Mouse (Mus musculus) liver, embryonic 14.5 days (tissue): ENCODE measurements around the gene Ms4a4c. TPM values are rescaled to one million over a fixed set of nuclear protein-coding genes. Genes with fewer than 3 reads are reported as not detected.
"Not testable (repeated sequence)": the region's sequence is repeated elsewhere in the genome, so short reads cannot be mapped to it uniquely, and the experiment has no call there.

ENCODE experiments used
- ATAC-seq: fragments of 200-750 bp; cut with Nextera tagmentation; 2 replicates; pipeline ENCODE4 v1.8.0; 2017; ENCODE audit warnings: moderate number of reproducible peaks, mild to moderate bottlenecking, moderate library complexity; ENCODE audit not compliant: insufficient read depth
- DNase-seq, 3 experiments: peaks; one replicate each; pipeline ENCODE4 v3.0.0-alpha.2; 2012 to 2013; ENCODE audit warnings: low read depth in 3 of 3, low spot score in 3 of 3
- H3K27ac ChIP-seq: fragments of 300-500 bp; sonication (generic); 2 replicates; pipeline ENCODE4 v1.5.1; 2014; ENCODE audit warnings: moderate library complexity, mild to moderate bottlenecking, control low read depth, inconsistent platforms
- H3K27me3 ChIP-seq: fragments of 300-500 bp; sonication (generic); 2 replicates; pipeline ENCODE4 v1.6.1; 2014; ENCODE audit warnings: mild to moderate bottlenecking, low read length, moderate library complexity; ENCODE audit not compliant: control insufficient read depth, insufficient read depth
- H3K36me3 ChIP-seq: fragments of 300-500 bp; sonication (generic); replicated peaks from 2 replicates; pipeline ENCODE4 v1.6.1; 2014; ENCODE audit warnings: low read depth; ENCODE audit not compliant: control insufficient read depth, insufficient read depth
- H3K4me1 ChIP-seq, 2 experiments: fragments of 200-500 bp in 1 of 2; fragments of 300-500 bp in 1 of 2; sonication (generic) in 1 of 2; replicated peaks; 2 replicates each; pipeline ENCODE4 v1.6.1; 2012 to 2014; ENCODE audit warnings: antibody characterized with exemption in 1 of 2, inconsistent platforms in 1 of 2, low read length in 1 of 2; ENCODE audit not compliant: control insufficient read depth in 2 of 2, insufficient read depth in 2 of 2
- H3K4me2 ChIP-seq: fragments of 300-500 bp; sonication (generic); 2 replicates; pipeline ENCODE4 v1.6.1; 2014; ENCODE audit warnings: low read depth, mild to moderate bottlenecking, control low read depth, moderate library complexity
- H3K4me3 ChIP-seq, 2 experiments: fragments of 200-500 bp in 1 of 2; fragments of 300-500 bp in 1 of 2; sonication (generic) in 1 of 2; 2 replicates each; pipeline ENCODE4 v1.5.1; 2012 to 2014; ENCODE audit warnings: low read depth in 2 of 2, low read length in 2 of 2, mild to moderate bottlenecking in 2 of 2, control low read depth in 1 of 2, inconsistent platforms in 1 of 2, moderate library complexity in 1 of 2; ENCODE audit not compliant: insufficient read depth in 1 of 2
- H3K9ac ChIP-seq: fragments of 300-500 bp; sonication (generic); replicated peaks from 2 replicates; pipeline ENCODE4 v1.6.1; 2014; ENCODE audit warnings: mild to moderate bottlenecking, control low read depth, moderate library complexity
- H3K9me3 ChIP-seq: fragments of 300-500 bp; sonication (generic); 2 replicates; pipeline ENCODE4 v1.6.1; 2016; ENCODE audit warnings: low read length, mixed read lengths; ENCODE audit not compliant: control insufficient read depth
- CTCF ChIP-seq: IDR thresholded peaks from 2 replicates; pipeline ENCODE4 v1.5.1; 2016; ENCODE audit warnings: antibody characterized with exemption, low read depth, control low read depth
- EP300 ChIP-seq: IDR thresholded peaks from 2 replicates; pipeline ENCODE4 v1.6.1; 2016; ENCODE audit warnings: antibody characterized with exemption, low read depth
- WGBS: fragments of 180-500 bp; shearing (Covaris S2); extraction: QIAGEN DNeasy Blood & Tissue Kit; methylation state at CpG from one replicate; pipeline ENCODE4 v1.1.7; 2014; ENCODE audit not compliant: insufficient replicate concordance; 5-methylcytosine and 5-hydroxymethylcytosine counted together
- polyA plus RNA-seq, 2 experiments: library from polyadenylated mRNA; depleted of rRNA in 1 of 2; stranded (reverse) in 1 of 2; unstranded in 1 of 2; fragments of >200 nt; fragmentation: Nextera tagmentation in 1 of 2; extraction: Ambion mirVana in 1 of 2; gene quantifications; 2 replicates each; pipeline versions ENCODE4 v1.2.1 to v1.2.3; 2012 to 2014

Gene Ms4a4c
- polyA plus RNA-seq, 2 experiments: 0.36 to 1.5 TPM

DNA sequence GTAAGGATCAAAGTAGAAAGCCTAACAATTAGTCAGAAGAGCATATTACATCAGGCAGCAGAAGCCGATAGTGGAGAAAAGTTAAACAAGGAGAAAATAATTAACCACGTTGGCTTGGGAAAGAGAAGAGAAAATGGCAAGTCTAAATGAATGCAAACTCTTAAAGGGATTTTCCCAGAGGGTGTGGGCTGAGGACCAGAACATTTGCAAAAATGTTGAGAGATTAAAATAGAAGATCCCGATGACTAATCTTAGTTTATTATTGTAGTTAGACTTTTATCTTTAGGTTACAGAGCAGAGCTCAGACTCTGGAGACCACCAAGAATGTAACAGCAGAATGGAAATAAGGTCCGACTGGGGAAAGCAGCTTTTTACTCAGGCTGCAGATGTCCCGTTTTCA lies 61.9 kb downstream of the Ms4a4c start:
- H3K4me1 ChIP-seq: peaks cover 0 to 4% of the 10 kb centered on the region in 2 experiments; a peak in 2 of 4 replicates
- ATAC-seq (no peak), DNase-seq (no peak)
- H3K27me3 ChIP-seq: no peaks in the 10 kb centered on the region
- H3K4me3 ChIP-seq: no peak overlapping the region
- no peaks in the 10 kb centered on the region for H3K9me3 ChIP-seq
- H3K36me3 ChIP-seq: no peaks in the 10 kb centered on the region
- no peak overlapping the region for H3K27ac ChIP-seq
- H3K4me2 ChIP-seq: no peak overlapping the region
- no peak for TF ChIP-seq CTCF
- no peak for TF ChIP-seq EP300
- no peak overlapping the region for H3K9ac ChIP-seq
- 53% methylated on average over 5 of the region's 5 CpGs for WGBS

- WGBS: 22% methylated on average over 1 of the region's 1 CpGs
- not testable (repeated sequence) for H3K4me1 ChIP-seq, H3K4me2 ChIP-seq, H3K9ac ChIP-seq, DNase-seq, H3K9me3 ChIP-seq, H3K27me3 ChIP-seq, H3K36me3 ChIP-seq, H3K27ac ChIP-seq, H3K4me3 ChIP-seq, ATAC-seq
Observed at GRCm38 (mm10) chr19:11468361-11468760, 63.8 kb downstream of the Ms4a4c start.

DNA sequence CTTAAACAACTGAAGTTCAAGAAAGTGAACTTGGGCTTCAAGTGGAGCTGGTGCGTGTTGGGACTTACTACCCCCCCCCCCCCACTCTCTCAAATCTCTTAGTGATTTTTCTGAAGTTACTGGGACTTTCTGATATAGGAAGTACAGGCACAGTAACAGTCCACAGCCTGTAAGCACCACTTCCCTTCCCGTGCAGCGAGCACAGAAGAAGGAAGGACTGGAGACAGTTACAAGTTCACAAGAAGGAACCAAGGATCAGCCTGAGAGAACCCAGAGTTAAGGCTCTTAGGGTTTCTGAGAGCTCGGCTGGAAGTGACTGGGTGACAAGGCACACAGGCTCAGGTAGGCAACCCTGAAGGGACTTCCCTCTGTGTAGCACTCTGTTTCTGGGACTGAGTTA lies 64.6 kb downstream of the Ms4a4c start, which contains the start of gene Ms4a6c:
TSS of gene Ms4a6c (plus strand) at position 152 of the 400 bp plus-strand sequence.
- H3K36me3 ChIP-seq, H3K9ac ChIP-seq, ATAC-seq, H3K4me3 ChIP-seq, H3K27ac ChIP-seq, H3K4me1 ChIP-seq, H3K9me3 ChIP-seq, H3K4me2 ChIP-seq, H3K27me3 ChIP-seq, DNase-seq: not testable (repeated sequence)
- 19% methylated on average over 4 of the region's 4 CpGs for WGBS

Other genes with a start within 250 kb of the Ms4a4c start
- gene 1700025F22Rik, start 239.4 kb upstream of the Ms4a4c start, polyA plus RNA-seq (2012; rRNA removed): not detected in 2 replicates
- not detected in 2 replicates for gene 1700025F22Rik, start 239.4 kb upstream of the Ms4a4c start, polyA plus RNA-seq (2014; fragmentation: Nextera tagmentation; extraction: Ambion mirVana)
- gene Ms4a13, start 208.0 kb upstream of the Ms4a4c start, polyA plus RNA-seq (2012; rRNA removed): not detected in 2 replicates
- not detected in 2 replicates for gene Ms4a13, start 208.0 kb upstream of the Ms4a4c start, polyA plus RNA-seq (2014; fragmentation: Nextera tagmentation; extraction: Ambion mirVana)
- not detected in 2 replicates for gene Ms4a12, start 172.3 kb upstream of the Ms4a4c start, polyA plus RNA-seq (2012; rRNA removed)
- not detected in 2 replicates for gene Ms4a12, start 172.3 kb upstream of the Ms4a4c start, polyA plus RNA-seq (2014; fragmentation: Nextera tagmentation; extraction: Ambion mirVana)
- not detected in 2 replicates for gene Ms4a1, start 138.5 kb upstream of the Ms4a4c start, polyA plus RNA-seq (2012; rRNA removed)
- gene Ms4a1, start 138.5 kb upstream of the Ms4a4c start, polyA plus RNA-seq (2014; fragmentation: Nextera tagmentation; extraction: Ambion mirVana): not detected in 2 replicates
- not detected in 2 replicates for gene Ms4a5, start 120.9 kb upstream of the Ms4a4c start, polyA plus RNA-seq (2012; rRNA removed)
- gene Ms4a5, start 120.9 kb upstream of the Ms4a4c start, polyA plus RNA-seq (2014; fragmentation: Nextera tagmentation; extraction: Ambion mirVana): not detected in 2 replicates
- gene Ms4a14, start 90.3 kb upstream of the Ms4a4c start, polyA plus RNA-seq (2012; rRNA removed): 0.02 TPM in 2 replicates
- gene Ms4a14, start 90.3 kb upstream of the Ms4a4c start, polyA plus RNA-seq (2014; fragmentation: Nextera tagmentation; extraction: Ambion mirVana): not detected in 2 replicates
- 0.48 and 0.61 TPM in 2 replicates for gene Ms4a7, start 68.6 kb upstream of the Ms4a4c start, polyA plus RNA-seq (2012; rRNA removed)
- 0.75 and 1.4 TPM in 2 replicates for gene Ms4a7, start 68.6 kb upstream of the Ms4a4c start, polyA plus RNA-seq (2014; fragmentation: Nextera tagmentation; extraction: Ambion mirVana)
- gene Ms4a4a, start 29.2 kb upstream of the Ms4a4c start, polyA plus RNA-seq (2012; rRNA removed): 0.19 and 0.25 TPM in 2 replicates
- gene Ms4a4a, start 29.2 kb upstream of the Ms4a4c start, polyA plus RNA-seq (2014; fragmentation: Nextera tagmentation; extraction: Ambion mirVana): 0.32 TPM in 1 of 2 replicates, not detected in the other
- gene Ms4a4b, start 38.8 kb downstream of the Ms4a4c start, polyA plus RNA-seq (2012; rRNA removed): 0.30 and 0.34 TPM in 2 replicates
- gene Ms4a4b, start 38.8 kb downstream of the Ms4a4c start, polyA plus RNA-seq (2014; fragmentation: Nextera tagmentation; extraction: Ambion mirVana): 0.14 and 0.30 TPM in 2 replicates
- 2.8 and 4.2 TPM in 2 replicates for gene Ms4a6c, start 64.6 kb downstream of the Ms4a4c start, polyA plus RNA-seq (2012; rRNA removed)
- gene Ms4a6c, start 64.6 kb downstream of the Ms4a4c start, polyA plus RNA-seq (2014; fragmentation: Nextera tagmentation; extraction: Ambion mirVana): 6.0 and 6.3 TPM in 2 replicates
- gene Gm8369, start 81.2 kb downstream of the Ms4a4c start, polyA plus RNA-seq (2012; rRNA removed): 0.07 TPM in 1 of 2 replicates, not detected in the other
- gene Gm8369, start 81.2 kb downstream of the Ms4a4c start, polyA plus RNA-seq (2014; fragmentation: Nextera tagmentation; extraction: Ambion mirVana): not detected in 2 replicates
- 0.74 and 1.7 TPM in 2 replicates for gene Ms4a6b, start 111.7 kb downstream of the Ms4a4c start, polyA plus RNA-seq (2012; rRNA removed)
- gene Ms4a6b, start 111.7 kb downstream of the Ms4a4c start, polyA plus RNA-seq (2014; fragmentation: Nextera tagmentation; extraction: Ambion mirVana): 2.1 and 2.2 TPM in 2 replicates
- gene Ms4a4d, start 132.0 kb downstream of the Ms4a4c start, polyA plus RNA-seq (2012; rRNA removed): 0.09 and 0.12 TPM in 2 replicates
- 0.20 TPM in 2 replicates for gene Ms4a4d, start 132.0 kb downstream of the Ms4a4c start, polyA plus RNA-seq (2014; fragmentation: Nextera tagmentation; extraction: Ambion mirVana)
- gene Ms4a6d, start 200.1 kb downstream of the Ms4a4c start, polyA plus RNA-seq (2012; rRNA removed): 1.7 and 2.4 TPM in 2 replicates
- gene Ms4a6d, start 200.1 kb downstream of the Ms4a4c start, polyA plus RNA-seq (2014; fragmentation: Nextera tagmentation; extraction: Ambion mirVana): 4.1 and 5.4 TPM in 2 replicates
- gene Ms4a2, start 218.9 kb downstream of the Ms4a4c start, polyA plus RNA-seq (2012; rRNA removed): 0.25 and 0.58 TPM in 2 replicates
- gene Ms4a2, start 218.9 kb downstream of the Ms4a4c start, polyA plus RNA-seq (2014; fragmentation: Nextera tagmentation; extraction: Ambion mirVana): 0.77 and 1.6 TPM in 2 replicates
- 11.1 and 12.4 TPM in 2 replicates for gene Ms4a3, start 236.1 kb downstream of the Ms4a4c start, polyA plus RNA-seq (2012; rRNA removed)
- gene Ms4a3, start 236.1 kb downstream of the Ms4a4c start, polyA plus RNA-seq (2014; fragmentation: Nextera tagmentation; extraction: Ambion mirVana): 22.9 and 38.3 TPM in 2 replicates